Mouse (Mus musculus): Measurements from ENCODE around the gene Tab1. TPM values are rescaled to one million over a fixed set of nuclear protein-coding genes. Genes with fewer than 3 reads are reported as not detected.

The Tab1 gene
- polyA plus RNA-seq, 2 experiments: 9.4 to 11.9 TPM

GRCm38 (mm10) chr15:80175316-80175715, 42.4 kb downstream of the Tab1 start:
- no peak for TF ChIP-seq CTCF (IDR thresholded peaks at IDR 0.05; ENCODE audit: low read depth)
- TF ChIP-seq EP300 (IDR thresholded peaks at IDR 0.05; ENCODE audit: low read depth): no peak
- H3K9me3 ChIP-seq (ENCODE audit: control insufficient read depth, low read length): no peaks in the 10 kb centered on the region
- H3K36me3 ChIP-seq (replicated peaks; ENCODE audit: control insufficient read depth, insufficient read depth, low read depth): no peaks in the 10 kb centered on the region
- H3K4me2 ChIP-seq (ENCODE audit: low read depth): no peak overlapping the region
- H3K9ac ChIP-seq (replicated peaks): no peak overlapping the region
- ATAC-seq (ENCODE audit: insufficient read depth) (no peak), DNase-seq (ENCODE audit: low read depth in 3 of 3, low spot score in 3 of 3) (no peak)
- peaks cover 46% of the 10 kb centered on the region for H3K27me3 ChIP-seq (ENCODE audit: control insufficient read depth, insufficient read depth, low read length)
- H3K4me3 ChIP-seq (ENCODE audit: insufficient read depth in 1 of 2, low read depth in 2 of 2, low read length in 2 of 2): no peak overlapping the region
- peaks cover 0 to 2% of the 10 kb centered on the region in 2 experiments; a peak in 2 of 4 replicates for H3K4me1 ChIP-seq (replicated peaks; ENCODE audit: control insufficient read depth in 2 of 2, insufficient read depth in 2 of 2, low read length in 1 of 2)
- no peak overlapping the region for H3K27ac ChIP-seq
- 66% methylated on average over 9 of the region's 9 CpGs for WGBS (ENCODE audit: insufficient replicate concordance)

GRCm38 (mm10) chr15:80175756-80176155, 42.8 kb downstream of the Tab1 start:
- DNase-seq (ENCODE audit: low read depth in 3 of 3, low spot score in 3 of 3) (no peak), ATAC-seq (ENCODE audit: insufficient read depth) (no peak)
- Histone ChIP-seq H3K9me3 (ENCODE audit: control insufficient read depth, low read length) (no peaks in the 10 kb centered on the region), H3K27ac (no peak overlapping the region), H3K4me1 (replicated peaks; ENCODE audit: control insufficient read depth in 2 of 2, insufficient read depth in 2 of 2, low read length in 1 of 2) (peaks cover 2 to 6% of the 10 kb centered on the region in 2 experiments; a peak in 3 of 4 replicates), H3K4me3 (ENCODE audit: insufficient read depth in 1 of 2, low read depth in 2 of 2, low read length in 2 of 2) (no peak overlapping the region), H3K9ac (replicated peaks) (no peak overlapping the region), H3K36me3 (replicated peaks; ENCODE audit: control insufficient read depth, insufficient read depth, low read depth) (no peaks in the 10 kb centered on the region), H3K27me3 (ENCODE audit: control insufficient read depth, insufficient read depth, low read length) (peaks cover 46% of the 10 kb centered on the region), H3K4me2 (ENCODE audit: low read depth) (no peak overlapping the region)
- TF ChIP-seq CTCF (IDR thresholded peaks at IDR 0.05; ENCODE audit: low read depth) (no peak), EP300 (IDR thresholded peaks at IDR 0.05; ENCODE audit: low read depth) (no peak)
- 61% methylated on average over 5 of the region's 6 CpGs for WGBS (ENCODE audit: insufficient replicate concordance)

DNA sequence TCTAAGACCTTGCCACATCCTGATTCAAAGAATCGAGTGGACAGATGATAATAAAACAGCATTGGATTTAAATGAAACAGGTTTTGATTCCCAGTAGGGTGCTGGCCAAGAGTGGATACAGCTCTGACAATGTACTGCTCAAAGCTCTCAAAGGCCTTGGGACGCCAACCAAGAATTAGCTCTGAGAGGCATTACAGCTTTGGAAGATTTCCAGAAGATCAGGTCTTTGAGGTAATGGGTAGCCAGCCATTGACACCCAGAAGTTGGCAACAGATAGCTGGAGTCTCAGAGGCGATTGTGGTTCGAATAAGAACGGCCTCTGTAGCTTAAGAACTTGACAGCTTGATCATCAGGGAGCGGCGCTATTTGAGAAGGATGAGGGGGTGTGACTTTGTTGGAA, 48.6 kb downstream of the Tab1 start:
- Histone ChIP-seq H3K4me1 (replicated peaks; ENCODE audit: control insufficient read depth in 2 of 2, insufficient read depth in 2 of 2, low read length in 1 of 2) (peaks cover 15 to 26% of the 10 kb centered on the region in 2 experiments), H3K36me3 (replicated peaks; ENCODE audit: control insufficient read depth, insufficient read depth, low read depth) (no peaks in the 10 kb centered on the region), H3K9me3 (ENCODE audit: control insufficient read depth, low read length) (no peaks in the 10 kb centered on the region), H3K4me2 (ENCODE audit: low read depth) (no peak overlapping the region), H3K27me3 (ENCODE audit: control insufficient read depth, insufficient read depth, low read length) (no peaks in the 10 kb centered on the region; the same call in 1 of the 2 replicates), H3K9ac (replicated peaks) (no peak overlapping the region), H3K27ac (peak overlapping the region; percentile 46; the same call in 1 of the 2 replicates), H3K4me3 (ENCODE audit: insufficient read depth in 1 of 2, low read depth in 2 of 2, low read length in 2 of 2) (no peak overlapping the region)
- TF ChIP-seq CTCF (IDR thresholded peaks at IDR 0.05; ENCODE audit: low read depth) (no peak), EP300 (IDR thresholded peaks at IDR 0.05; ENCODE audit: low read depth) (no peak)
- WGBS (ENCODE audit: insufficient replicate concordance): 63% methylated on average over 7 of the region's 7 CpGs
- no peak for ATAC-seq (ENCODE audit: insufficient read depth)
- no peak for DNase-seq (ENCODE audit: low read depth in 3 of 3, low spot score in 3 of 3)

GRCm38 (mm10) chr15:80182072-80182700, 49.3 kb downstream of the Tab1 start:
- TF ChIP-seq CTCF (IDR thresholded peaks at IDR 0.05; ENCODE audit: low read depth): no peak
- peak; percentile 82 for TF ChIP-seq EP300 (IDR thresholded peaks at IDR 0.05; ENCODE audit: low read depth)
- DNase-seq (ENCODE audit: low read depth in 3 of 3, low spot score in 3 of 3) (peak; percentile 37 to 59 (median 51)), ATAC-seq (ENCODE audit: insufficient read depth) (peak; percentile 90)
- Histone ChIP-seq H3K4me2 (ENCODE audit: low read depth) (peak overlapping the region; percentile 28; the same call in 1 of the 2 replicates), H3K4me1 (replicated peaks; ENCODE audit: control insufficient read depth in 2 of 2, insufficient read depth in 2 of 2, low read length in 1 of 2) (peaks cover 15 to 26% of the 10 kb centered on the region in 2 experiments), H3K4me3 (ENCODE audit: insufficient read depth in 1 of 2, low read depth in 2 of 2, low read length in 2 of 2) (no peak overlapping the region), H3K27me3 (ENCODE audit: control insufficient read depth, insufficient read depth, low read length) (no peaks in the 10 kb centered on the region; the same call in 1 of the 2 replicates), H3K9me3 (ENCODE audit: control insufficient read depth, low read length) (no peaks in the 10 kb centered on the region), H3K36me3 (replicated peaks; ENCODE audit: control insufficient read depth, insufficient read depth, low read depth) (no peaks in the 10 kb centered on the region), H3K9ac (replicated peaks) (no peak overlapping the region), H3K27ac (peak overlapping the region; percentile 46)
- WGBS (ENCODE audit: insufficient replicate concordance): 53% methylated on average over 4 of the region's 4 CpGs

DNA sequence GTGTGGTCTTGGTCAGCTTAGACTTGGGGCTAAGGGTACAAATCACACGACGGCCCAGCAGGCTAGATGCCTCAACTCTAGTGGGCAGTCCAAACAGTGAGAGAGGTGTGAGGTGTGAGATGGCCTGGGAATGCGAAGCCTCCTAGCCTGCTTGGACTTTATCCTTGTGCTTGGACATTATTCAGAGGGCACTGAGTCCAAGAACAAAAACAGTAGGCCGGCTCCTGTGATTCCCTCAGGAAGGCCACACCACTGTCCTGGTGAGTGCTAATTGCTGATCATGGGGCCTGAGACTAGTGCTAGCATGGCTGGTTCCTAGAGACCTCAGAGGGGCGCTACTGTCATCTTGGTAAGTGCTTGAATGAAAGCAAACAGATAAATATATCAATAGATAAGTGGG, 56.0 kb downstream of the Tab1 start:
- ATAC-seq (ENCODE audit: insufficient read depth): no peak
- no peak overlapping the region for H3K4me2 ChIP-seq (ENCODE audit: low read depth)
- H3K4me3 ChIP-seq (ENCODE audit: insufficient read depth in 1 of 2, low read depth in 2 of 2, low read length in 2 of 2): no peak overlapping the region
- DNase-seq (ENCODE audit: low read depth in 3 of 3, low spot score in 3 of 3): no peak
- no peaks in the 10 kb centered on the region for H3K36me3 ChIP-seq (replicated peaks; ENCODE audit: control insufficient read depth, insufficient read depth, low read depth)
- peaks cover 0 to 16% of the 10 kb centered on the region in 2 experiments; a peak in 2 of 4 replicates for H3K4me1 ChIP-seq (replicated peaks; ENCODE audit: control insufficient read depth in 2 of 2, insufficient read depth in 2 of 2, low read length in 1 of 2)
- H3K9me3 ChIP-seq (ENCODE audit: control insufficient read depth, low read length): no peaks in the 10 kb centered on the region
- TF ChIP-seq CTCF (IDR thresholded peaks at IDR 0.05; ENCODE audit: low read depth): no peak
- TF ChIP-seq EP300 (IDR thresholded peaks at IDR 0.05; ENCODE audit: low read depth): no peak
- no peaks in the 10 kb centered on the region for H3K27me3 ChIP-seq (ENCODE audit: control insufficient read depth, insufficient read depth, low read length)
- WGBS (ENCODE audit: insufficient replicate concordance): 61% methylated on average over 5 of the region's 5 CpGs
- no peak overlapping the region for H3K9ac ChIP-seq (replicated peaks)
- H3K27ac ChIP-seq: no peak overlapping the region

All from liver, embryonic 14.5 days (tissue).